Mouse (Mus musculus): ENCODE results near the gene Bcl7c.

DNA sequence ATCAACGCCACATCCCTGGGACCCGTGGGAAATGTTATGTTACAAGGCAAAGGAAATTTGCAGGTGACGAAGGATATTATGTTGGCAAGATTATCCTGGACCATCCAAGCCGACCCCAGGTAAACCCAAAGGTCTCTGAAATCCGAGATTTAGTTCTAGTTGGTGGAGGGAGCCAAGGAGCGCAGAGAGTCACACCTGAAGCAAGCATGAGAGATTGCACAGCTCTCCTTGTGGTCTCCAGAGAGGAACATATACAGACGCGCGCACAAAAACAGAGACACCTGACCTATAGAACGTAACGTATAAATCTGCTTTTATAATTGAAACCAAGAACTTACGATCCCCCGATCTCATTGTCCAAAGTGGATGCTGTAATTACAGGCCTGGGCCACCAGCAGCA, 28.2 kb downstream of the Bcl7c start:
- TF ChIP-seq CTCF (IDR thresholded peaks at IDR 0.05) (no peak), EP300 (IDR thresholded peaks at IDR 0.05; ENCODE audit: insufficient read depth, low read depth, low read length) (no peak), POLR2A (IDR thresholded peaks at IDR 0.05; ENCODE audit: insufficient read depth, low read depth, low read length) (no peak)
